ENCODE assay signal across 8 mouse cellular contexts in the genomic region with DNA sequence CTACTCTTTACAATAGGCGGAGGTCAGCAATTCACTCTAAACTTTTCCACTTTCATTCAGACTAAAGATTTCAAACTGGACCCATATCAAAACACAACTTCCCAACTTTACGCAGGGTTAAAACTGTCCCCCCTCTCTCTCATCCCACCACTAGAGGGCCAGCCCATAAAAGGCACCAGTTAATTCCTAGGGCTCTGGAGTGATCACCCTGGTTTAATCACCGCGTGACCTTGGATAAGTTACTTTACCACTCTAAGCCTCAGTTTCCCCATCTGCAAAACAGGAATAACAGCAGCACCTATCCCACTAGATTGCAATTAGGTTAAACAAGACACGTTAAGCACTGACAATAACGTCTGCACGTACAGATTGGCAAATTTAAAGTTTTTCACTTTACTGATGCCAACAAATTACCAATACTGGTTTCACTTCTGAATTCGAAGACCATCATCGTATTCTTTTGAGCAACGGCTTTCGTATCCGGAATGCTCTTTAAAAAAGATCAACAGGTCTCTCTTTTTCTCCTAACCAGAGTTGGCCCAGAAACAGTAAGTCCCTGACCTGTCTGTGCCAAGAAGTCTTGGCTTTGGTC. TPM values are rescaled to one million over a fixed set of nuclear protein-coding genes. Genes with fewer than 3 reads are reported as not detected.
A peak's percentile ranks its signal among the peaks of the same experiment; 100 is the strongest.
DNase-seq lines count a peak whose midpoint lies in the region; ATAC-seq and TF ChIP-seq lines count a peak whose summit lies in the region.

No protein-coding gene starts in this region.

- H3K79me3 ChIP-seq in C2C12 (ENCODE audit: low read depth) = peaks cover 45% of the 10 kb centered on the region

- peaks cover 7% of the 10 kb centered on the region for H3K4me1 ChIP-seq in intestine, embryonic 15.5 days (replicated peaks)
- peaks cover 16% of the 10 kb centered on the region; the same call in 1 of the 2 replicates for H3K4me1 ChIP-seq in midbrain, embryonic 16.5 days (ENCODE audit: control insufficient read depth, insufficient read depth, low read length)
- H3K4me1 ChIP-seq in stomach, postnatal 0 days (replicated peaks; ENCODE audit: control insufficient read depth, insufficient read depth) = peaks cover 3% of the 10 kb centered on the region

- ATAC-seq in granulocyte monocyte progenitor cell, adult 5-6 weeks (replicated peaks; ENCODE audit: poor library complexity, severe bottlenecking) = peak; percentile 66
- ATAC-seq in intestine, embryonic 15.5 days = peak; percentile 62
- peak; percentile 49; the same call in 1 of the 2 replicates for ATAC-seq in midbrain, embryonic 16.5 days
- ATAC-seq in stomach, postnatal 0 days (ENCODE audit: low FRiP score, low TSS enrichment) = peak; percentile 56; the same call in 1 of the 2 replicates

- H3K79me2 ChIP-seq in C2C12 (ENCODE audit: control insufficient read depth, insufficient read depth) = peaks cover 57% of the 10 kb centered on the region

- no peaks in the 10 kb centered on the region for H3K9me3 ChIP-seq in intestine, embryonic 15.5 days
- H3K9me3 ChIP-seq in midbrain, embryonic 16.5 days (replicated peaks; ENCODE audit: control insufficient read depth, low read length, poor library complexity, severe bottlenecking) = no peaks in the 10 kb centered on the region
- no peaks in the 10 kb centered on the region for H3K9me3 ChIP-seq in stomach, postnatal 0 days (ENCODE audit: control insufficient read depth, low read length)

- peak overlapping the region; percentile 98 for H3K9ac ChIP-seq in intestine, embryonic 15.5 days
- H3K9ac ChIP-seq in midbrain, embryonic 16.5 days (ENCODE audit: low read depth, low read length) = peak overlapping the region; percentile 93
- peak overlapping the region; percentile 97 for H3K9ac ChIP-seq in stomach, postnatal 0 days (ENCODE audit: low read length)

- H3K36me3 ChIP-seq in C2C12 (ENCODE audit: control insufficient read depth, insufficient read depth) = peaks cover 9% of the 10 kb centered on the region
- 0 out of 2 replicates have a peak, but pooled peaks cover 2% of the 10 kb centered on the region for H3K36me3 ChIP-seq in intestine, embryonic 15.5 days
- H3K36me3 ChIP-seq in midbrain, embryonic 16.5 days (ENCODE audit: control insufficient read depth, insufficient read depth, low read length) = peaks cover 5% of the 10 kb centered on the region
- peaks cover 5% of the 10 kb centered on the region; the same call in 1 of the 2 replicates for H3K36me3 ChIP-seq in stomach, postnatal 0 days (ENCODE audit: control insufficient read depth, insufficient read depth, low read length)

- TF ChIP-seq EP300 in stomach, postnatal 0 days (optimal IDR thresholded peaks at IDR 0.05) = no peak

- peak; percentile 13 for TF ChIP-seq CTCF in C2C12 (IDR thresholded peaks at IDR 0.05; ENCODE audit: control insufficient read depth, insufficient read depth, insufficient read length)
- TF ChIP-seq CTCF in stomach, postnatal 0 days (IDR thresholded peaks at IDR 0.05; ENCODE audit: low read depth) = peak; percentile 86

- whole genome bisulfite sequencing in intestine, embryonic 15.5 days = 11% methylated on average over 12 of the region's 12 CpGs
- 8% methylated on average over 12 of the region's 12 CpGs for WGBS in midbrain, embryonic 16.5 days
- 4% methylated on average over 12 of the region's 12 CpGs for WGBS in stomach, postnatal 0 days

- H3K27me3 ChIP-seq in C2C12 (ENCODE audit: control insufficient read depth, insufficient read depth, insufficient read length) = no peaks in the 10 kb centered on the region
- H3K27me3 ChIP-seq in intestine, embryonic 15.5 days (replicated peaks) = no peaks in the 10 kb centered on the region
- no peaks in the 10 kb centered on the region for H3K27me3 ChIP-seq in midbrain, embryonic 16.5 days (ENCODE audit: control insufficient read depth, insufficient read depth, low read depth, low read length)
- H3K27me3 ChIP-seq in stomach, postnatal 0 days (ENCODE audit: control insufficient read depth, insufficient read depth, low read length) = no peaks in the 10 kb centered on the region

- H3K27ac ChIP-seq in intestine, embryonic 15.5 days = peak overlapping the region; percentile 98
- H3K27ac ChIP-seq in midbrain, embryonic 16.5 days (ENCODE audit: low read length) = peak overlapping the region; percentile 90
- H3K27ac ChIP-seq in stomach, postnatal 0 days (replicated peaks) = peak overlapping the region; percentile 97

- DNase-seq in R1 (ENCODE audit: low read depth, low spot score) = peak; percentile 85
- peak; percentile 41 to 45 for DNase-seq in cerebellum, postnatal 36 days
- peak; percentile 67 for DNase-seq in liver
- peak; percentile 58 for DNase-seq in stomach, postnatal 0 days (ENCODE audit: low spot score)

- H3K4me3 ChIP-seq in C2C12 (ENCODE audit: insufficient read depth, poor library complexity, severe bottlenecking) = peak overlapping the region; percentile 93
- H3K4me3 ChIP-seq in intestine, embryonic 15.5 days (replicated peaks) = peak overlapping the region; percentile 98
- H3K4me3 ChIP-seq in midbrain, embryonic 16.5 days (ENCODE audit: low read depth, low read length) = peak overlapping the region; percentile 85
- H3K4me3 ChIP-seq in stomach, postnatal 0 days (ENCODE audit: low read depth, low read length) = peak overlapping the region; percentile 97

- peak overlapping the region; percentile 67 for H3K4me2 ChIP-seq in intestine, embryonic 15.5 days (replicated peaks)
- H3K4me2 ChIP-seq in midbrain, embryonic 16.5 days (ENCODE audit: low read length) = peak overlapping the region; percentile 73
- H3K4me2 ChIP-seq in stomach, postnatal 0 days (replicated peaks; ENCODE audit: low read depth) = peak overlapping the region; percentile 82

- peak overlapping the region; percentile 91 for H3ac ChIP-seq in C2C12 (ENCODE audit: control insufficient read depth, insufficient read length, low read depth)

TF ChIP-seq in C2C12, 6 proteins besides CTCF, POLR2A, EP300 and RAD21:
- no peak for TF ChIP-seq FOSL1 (IDR thresholded peaks at IDR 0.05; ENCODE audit: insufficient read depth, low read length, poor library complexity, severe bottlenecking)
- no peak for TF ChIP-seq MYOG (IDR thresholded peaks at IDR 0.05; ENCODE audit: control insufficient read depth, extremely low read depth, insufficient read length)
- TF ChIP-seq USF1 (IDR thresholded peaks at IDR 0.05; ENCODE audit: low read depth) = peak; percentile 59
- TF ChIP-seq CEBPB (IDR thresholded peaks at IDR 0.05; ENCODE audit: low read depth) = no peak
- no peak for TF ChIP-seq MYOD1 (IDR thresholded peaks at IDR 0.05; ENCODE audit: control insufficient read depth, insufficient read length, low read depth)
- TF ChIP-seq MAX (IDR thresholded peaks at IDR 0.05) = no peak

RNA-seq across cellular contexts. Expression of gene Kpna6, which starts 1.0 kb away (rescaled TPM):
- 23.9 TPM for polyA plus RNA-seq in C2C12 (2012; fragmentation: generic; extraction: Trizol)
- 41.0 and 61.4 TPM in 2 replicates for total RNA-seq in granulocyte monocyte progenitor cell, adult 5-6 weeks (2014; fragmentation: Nextera tagmentation)
- total RNA-seq in granulocyte monocyte progenitor cell, adult 5-6 weeks (2017) = 20.4 and 26.4 TPM in 2 replicates
- polyA plus RNA-seq in intestine, embryonic 15.5 days (2015; fragmentation: Nextera tagmentation; extraction: Ambion mirVana) = 14.1 and 14.2 TPM in 2 replicates
- 18.6 and 19.3 TPM in 2 replicates for polyA plus RNA-seq in midbrain, embryonic 16.5 days (2015; fragmentation: Nextera tagmentation; extraction: Ambion mirVana)
- polyA plus RNA-seq in stomach, postnatal 0 days (2015; fragmentation: Nextera tagmentation; extraction: Ambion mirVana) = 5.7 and 6.8 TPM in 2 replicates

RNA-seq across cellular contexts. Expression of gene Tmem39b, which starts 25.1 kb away (rescaled TPM):
- 17.0 TPM for polyA plus RNA-seq in C2C12 (2012; fragmentation: generic; extraction: Trizol)
- 15.8 and 44.1 TPM in 2 replicates for total RNA-seq in granulocyte monocyte progenitor cell, adult 5-6 weeks (2014; fragmentation: Nextera tagmentation)
- 6.2 and 12.2 TPM in 2 replicates for total RNA-seq in granulocyte monocyte progenitor cell, adult 5-6 weeks (2017)
- 9.3 and 9.4 TPM in 2 replicates for polyA plus RNA-seq in intestine, embryonic 15.5 days (2015; fragmentation: Nextera tagmentation; extraction: Ambion mirVana)
- 16.8 and 18.2 TPM in 2 replicates for polyA plus RNA-seq in midbrain, embryonic 16.5 days (2015; fragmentation: Nextera tagmentation; extraction: Ambion mirVana)
- polyA plus RNA-seq in stomach, postnatal 0 days (2015; fragmentation: Nextera tagmentation; extraction: Ambion mirVana) = 4.5 and 5.4 TPM in 2 replicates

RNA-seq across cellular contexts. Expression of gene Txlna, which starts 30.7 kb away (rescaled TPM):
- 43.0 TPM for polyA plus RNA-seq in C2C12 (2012; fragmentation: generic; extraction: Trizol)
- 40.9 and 50.2 TPM in 2 replicates for total RNA-seq in granulocyte monocyte progenitor cell, adult 5-6 weeks (2014; fragmentation: Nextera tagmentation)
- 106 and 107 TPM in 2 replicates for total RNA-seq in granulocyte monocyte progenitor cell, adult 5-6 weeks (2017)
- 57.4 and 60.8 TPM in 2 replicates for polyA plus RNA-seq in intestine, embryonic 15.5 days (2015; fragmentation: Nextera tagmentation; extraction: Ambion mirVana)
- 42.5 and 49.8 TPM in 2 replicates for polyA plus RNA-seq in midbrain, embryonic 16.5 days (2015; fragmentation: Nextera tagmentation; extraction: Ambion mirVana)
- 23.5 and 23.6 TPM in 2 replicates for polyA plus RNA-seq in stomach, postnatal 0 days (2015; fragmentation: Nextera tagmentation; extraction: Ambion mirVana)

RNA-seq across cellular contexts. Expression of gene Ccdc28b, which starts 47.8 kb away (rescaled TPM):
- polyA plus RNA-seq in C2C12 (2012; fragmentation: generic; extraction: Trizol) = 7.7 TPM
- total RNA-seq in granulocyte monocyte progenitor cell, adult 5-6 weeks (2014; fragmentation: Nextera tagmentation) = 44.7 and 57.5 TPM in 2 replicates
- 53.4 and 65.8 TPM in 2 replicates for total RNA-seq in granulocyte monocyte progenitor cell, adult 5-6 weeks (2017)
- 37.9 and 44.4 TPM in 2 replicates for polyA plus RNA-seq in intestine, embryonic 15.5 days (2015; fragmentation: Nextera tagmentation; extraction: Ambion mirVana)
- 172 and 183 TPM in 2 replicates for polyA plus RNA-seq in midbrain, embryonic 16.5 days (2015; fragmentation: Nextera tagmentation; extraction: Ambion mirVana)
- 34.2 and 40.2 TPM in 2 replicates for polyA plus RNA-seq in stomach, postnatal 0 days (2015; fragmentation: Nextera tagmentation; extraction: Ambion mirVana)

RNA-seq across cellular contexts. Expression of gene Iqcc, which starts 52.7 kb away (rescaled TPM):
- polyA plus RNA-seq in C2C12 (2012; fragmentation: generic; extraction: Trizol) = 10.8 TPM
- 22.0 and 26.0 TPM in 2 replicates for total RNA-seq in granulocyte monocyte progenitor cell, adult 5-6 weeks (2014; fragmentation: Nextera tagmentation)
- 15.0 and 15.7 TPM in 2 replicates for total RNA-seq in granulocyte monocyte progenitor cell, adult 5-6 weeks (2017)
- 24.9 and 26.7 TPM in 2 replicates for polyA plus RNA-seq in intestine, embryonic 15.5 days (2015; fragmentation: Nextera tagmentation; extraction: Ambion mirVana)
- 28.0 and 33.1 TPM in 2 replicates for polyA plus RNA-seq in midbrain, embryonic 16.5 days (2015; fragmentation: Nextera tagmentation; extraction: Ambion mirVana)
- polyA plus RNA-seq in stomach, postnatal 0 days (2015; fragmentation: Nextera tagmentation; extraction: Ambion mirVana) = 15.8 and 16.1 TPM in 2 replicates

Comparison
In these comparisons a context has a peak if more than half of its experiments do, and no peak if none do; other contexts are left out.
1. Peak in every context shown above with its lines: DNase-seq, ATAC-seq, H3K4me3 ChIP-seq and H3K27ac ChIP-seq.